Mouse (Mus musculus) thymus, postnatal 4 days (tissue): Measurements from ENCODE around the gene Strip1.

ENCODE experiments used
- DNase-seq: peaks from one replicate; pipeline ENCODE4 v3.0.0; 2021

Strip1 gene

GRCm38 (mm10) chr3:107626751-107627150 lies 4.7 kb downstream of the Strip1 start:
- no peak for DNase-seq

GRCm38 (mm10) chr3:107625536-107625935 lies 6.0 kb downstream of the Strip1 start:
- no peak for DNase-seq

DNA sequence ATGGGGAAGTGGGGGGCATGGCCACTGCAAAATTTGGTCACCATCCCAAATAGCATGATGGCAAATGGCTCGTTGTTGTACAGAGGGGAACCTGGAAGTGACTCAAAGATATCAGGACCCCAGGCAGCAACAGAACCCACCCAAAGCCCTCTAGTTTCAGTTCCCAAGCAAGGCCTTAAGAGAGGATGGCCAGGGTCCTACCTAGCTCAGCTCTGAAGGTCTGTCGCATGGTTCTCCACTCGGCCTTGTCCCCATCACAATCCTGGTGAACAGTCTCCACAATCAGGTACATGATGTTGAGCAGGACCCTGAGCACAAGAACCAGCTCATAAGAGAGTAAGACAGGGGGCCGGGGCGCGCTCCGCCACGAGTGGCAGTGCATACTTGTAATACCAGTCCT lies 7.1 kb downstream of the Strip1 start:
- no peak for DNase-seq

DNA sequence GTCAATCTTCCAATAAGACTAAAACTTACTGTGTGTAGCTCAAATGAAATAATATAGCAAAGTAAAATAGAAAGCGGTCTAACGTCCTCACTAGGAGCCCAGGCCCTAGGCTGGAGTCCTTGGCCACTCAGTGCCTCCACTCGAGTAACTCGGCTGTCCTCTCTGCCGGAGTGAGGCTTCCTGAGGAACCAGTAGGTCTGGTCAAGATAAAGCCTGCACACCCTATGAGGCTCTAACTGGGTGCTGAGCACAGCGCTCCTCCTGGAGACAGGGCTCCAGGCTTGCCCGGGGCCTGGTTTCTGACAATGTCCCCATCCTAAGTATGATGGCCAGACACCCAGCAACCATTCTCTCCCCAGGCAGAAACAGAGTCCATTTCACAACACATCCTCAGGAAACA lies 9.0 kb downstream of the Strip1 start:
- no peak for DNase-seq

GRCm38 (mm10) chr3:107621286-107622075 lies 10.0 kb downstream of the Strip1 start:
- DNase-seq, result no peak

DNA sequence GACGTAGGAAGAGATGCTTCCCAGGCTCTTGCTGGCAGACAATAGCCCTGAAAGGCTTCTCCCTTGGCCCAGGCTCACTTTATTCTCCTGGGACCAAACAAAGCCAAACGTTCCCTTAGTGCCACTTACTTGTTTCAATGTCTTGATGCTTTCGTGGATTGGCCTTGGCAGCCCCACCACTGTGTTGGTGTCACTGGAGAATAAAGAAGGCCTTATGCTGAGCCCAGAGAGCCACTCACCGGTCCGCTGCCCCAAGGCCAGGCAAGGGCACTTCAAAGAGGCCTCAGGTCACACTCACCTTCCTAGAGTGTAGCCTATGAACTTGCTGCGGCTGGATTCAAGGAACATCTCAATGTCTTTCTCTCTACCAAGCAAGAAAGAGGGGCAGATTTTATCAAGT lies 11.6 kb downstream of the Strip1 start:
- no peak for DNase-seq

DNA sequence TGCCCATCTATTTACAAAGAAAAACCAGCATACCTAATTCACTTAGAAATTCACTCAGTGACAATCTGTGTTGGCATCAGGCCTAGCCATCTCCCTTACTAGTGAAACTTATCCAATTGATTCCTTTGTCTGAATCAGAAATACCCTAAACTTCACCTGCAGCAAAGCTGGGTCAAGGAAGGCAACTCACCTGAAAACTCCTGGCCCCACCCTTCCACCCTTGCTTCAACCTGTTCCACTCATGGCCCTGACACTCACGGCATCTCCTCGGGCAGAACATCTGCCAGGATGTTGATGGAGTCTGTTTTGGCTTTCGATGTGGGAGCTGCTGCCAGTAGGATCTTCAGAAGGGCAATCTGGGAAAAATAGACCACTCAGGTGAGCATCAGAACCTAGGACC lies 13.7 kb downstream of the Strip1 start:
- DNase-seq, result no peak

DNA sequence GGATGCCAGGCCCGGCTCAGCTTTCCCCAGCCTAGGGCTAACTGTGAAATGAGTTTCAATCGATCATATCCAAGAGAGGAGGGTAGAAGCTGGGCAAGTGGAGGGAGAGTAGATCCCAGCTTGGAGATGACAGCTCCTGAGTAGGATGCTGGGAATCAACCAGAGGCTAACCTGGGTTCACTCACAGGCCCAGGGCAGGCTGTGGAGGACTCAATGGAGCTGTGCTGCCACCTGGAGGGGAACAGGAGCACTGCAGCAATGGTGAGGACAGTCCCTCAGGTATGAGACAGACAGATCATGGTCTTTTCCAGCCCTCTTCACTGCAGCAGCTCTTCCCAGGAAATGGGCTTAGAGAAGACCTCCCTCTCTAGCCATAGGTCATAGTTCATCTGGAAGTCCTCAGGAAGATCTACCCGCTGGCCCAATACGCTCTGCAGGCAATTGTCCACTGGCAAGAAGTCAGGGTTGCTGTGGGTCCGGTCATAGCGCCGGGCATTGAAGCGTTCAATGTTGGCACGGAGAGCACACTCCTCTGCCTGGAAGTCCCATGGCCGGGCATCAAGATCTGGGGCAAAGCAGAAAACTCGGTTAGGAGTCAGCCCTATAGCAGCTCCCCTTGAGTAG lies 18.5 kb downstream of the Strip1 start:
- peak; percentile 84 for DNase-seq

- no peak for DNase-seq
Observed at GRCm38 (mm10) chr3:107611394-107611793, 20.1 kb downstream of the Strip1 start.

DNA sequence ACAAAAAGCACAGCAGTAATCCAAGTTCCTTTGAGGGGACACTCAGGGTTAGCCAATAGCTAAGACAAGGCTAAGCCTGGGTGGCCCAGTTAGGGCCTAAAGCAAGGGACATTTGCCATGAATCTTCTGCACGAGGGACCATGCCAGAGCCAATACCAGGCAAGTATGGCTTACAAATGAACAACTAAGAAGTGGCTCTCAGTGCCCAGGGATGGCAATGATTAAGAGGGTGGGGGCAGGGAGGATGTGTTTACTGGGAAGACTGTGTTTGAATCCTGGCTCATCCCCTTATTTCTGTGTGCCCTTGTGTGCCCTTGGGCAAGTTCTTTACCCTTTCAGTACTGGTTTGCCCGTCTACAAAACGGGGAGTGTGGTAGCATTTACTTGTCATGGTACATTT lies 22.1 kb downstream of the Strip1 start:
- DNase-seq, result no peak

DNA sequence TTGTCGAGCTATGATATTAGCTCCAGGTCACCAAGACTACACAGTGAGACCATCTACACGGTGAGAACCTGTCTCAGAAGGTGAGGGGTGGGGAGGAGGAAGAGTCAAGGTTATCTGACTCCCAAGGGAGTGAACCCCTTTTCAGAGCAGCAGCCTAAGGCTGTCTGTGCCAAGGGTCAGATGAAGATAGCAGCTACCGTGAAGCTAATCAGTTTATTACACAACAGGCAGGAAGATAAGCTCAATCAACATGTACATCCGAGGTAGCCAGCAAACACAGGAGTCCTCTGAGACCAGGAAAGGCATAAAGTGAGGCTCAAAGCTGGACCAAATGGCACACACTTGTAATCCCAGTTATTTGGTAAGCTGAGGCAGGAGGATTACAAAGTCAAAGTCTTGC lies 22.7 kb downstream of the Strip1 start:
- no peak for DNase-seq

DNA sequence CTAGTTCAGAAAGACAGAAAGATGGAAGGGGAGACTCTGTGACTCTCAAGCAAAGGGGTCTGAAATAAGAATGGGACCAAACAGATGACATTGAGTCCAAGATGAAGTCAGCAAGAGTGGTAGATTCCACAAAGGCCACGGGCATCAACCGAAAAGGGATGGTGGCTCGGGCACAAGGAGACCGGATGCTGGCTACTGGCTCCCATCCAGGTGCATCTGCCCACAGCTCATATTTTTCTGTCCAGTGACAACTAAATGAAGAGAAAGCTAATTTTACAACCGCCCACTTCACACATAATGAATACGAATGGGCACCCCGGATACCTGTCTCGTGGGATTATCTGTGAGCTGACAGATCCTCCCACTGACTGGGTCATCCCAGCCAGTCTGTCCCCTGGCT lies 24.3 kb downstream of the Strip1 start:
- DNase-seq, result no peak

DNA sequence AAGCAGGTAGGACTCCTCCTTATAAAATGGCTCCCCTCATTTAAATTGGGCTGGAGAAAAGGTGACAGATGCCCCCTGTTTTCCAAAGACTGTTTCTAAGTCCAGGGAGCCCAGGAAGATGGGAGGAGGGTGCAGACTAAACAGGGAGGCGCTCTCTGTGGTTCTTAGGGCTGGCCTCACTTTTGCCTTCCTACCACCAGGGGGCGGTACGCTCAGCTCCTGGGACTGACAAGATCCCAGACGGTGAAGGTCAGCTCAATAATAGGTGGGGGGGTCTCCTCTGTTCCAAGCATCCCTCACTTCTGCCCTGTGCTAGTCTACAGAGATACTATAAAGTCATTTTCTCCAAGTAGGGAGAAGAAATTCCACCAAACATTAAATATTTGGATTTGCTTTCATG lies 26.2 kb downstream of the Strip1 start:
- peak; percentile 77 for DNase-seq

DNA sequence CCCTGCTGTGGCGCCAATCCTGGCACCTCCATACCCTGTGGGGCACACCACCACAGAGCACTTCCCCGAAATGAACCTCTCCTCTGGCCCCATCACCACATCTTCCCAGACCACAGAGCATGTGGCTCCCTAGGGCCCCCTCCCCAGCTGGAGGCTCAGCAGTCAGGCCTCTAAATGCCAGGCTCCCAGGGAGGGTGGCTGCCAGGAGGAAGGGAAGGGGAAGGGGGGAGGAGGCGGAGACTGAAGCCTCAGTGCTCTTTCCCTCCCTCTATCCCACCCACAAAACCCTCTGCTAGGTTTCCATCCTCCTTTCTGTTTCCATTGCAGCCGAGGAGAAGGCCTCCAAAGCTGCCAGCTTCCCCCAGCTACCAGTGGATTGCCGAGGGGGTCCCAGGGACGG lies 31.4 kb downstream of the Strip1 start:
- DNase-seq, result no peak

GRCm38 (mm10) chr3:107597586-107598389 lies 33.7 kb downstream of the Strip1 start:
- DNase-seq, result no peak

DNA sequence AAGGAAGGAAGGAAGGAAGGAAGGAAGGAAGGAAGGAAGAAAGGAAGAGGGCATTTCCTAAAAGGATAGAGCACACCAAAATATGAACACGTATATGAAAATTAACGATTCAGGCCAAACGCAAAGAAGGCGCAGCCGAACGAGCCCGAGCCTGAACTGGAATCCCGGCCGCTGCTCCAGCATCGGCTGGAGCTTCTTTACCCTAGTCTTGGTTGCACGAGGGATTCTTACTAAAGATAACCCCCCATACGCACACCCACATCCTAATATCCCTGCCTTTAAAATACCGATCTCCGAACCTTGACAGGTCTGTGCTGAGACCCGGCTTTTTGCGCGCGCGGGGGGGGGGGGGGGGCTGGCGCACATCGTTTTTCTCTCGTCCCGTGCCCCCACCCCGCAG lies 34.4 kb downstream of the Strip1 start:
- no peak for DNase-seq

DNA sequence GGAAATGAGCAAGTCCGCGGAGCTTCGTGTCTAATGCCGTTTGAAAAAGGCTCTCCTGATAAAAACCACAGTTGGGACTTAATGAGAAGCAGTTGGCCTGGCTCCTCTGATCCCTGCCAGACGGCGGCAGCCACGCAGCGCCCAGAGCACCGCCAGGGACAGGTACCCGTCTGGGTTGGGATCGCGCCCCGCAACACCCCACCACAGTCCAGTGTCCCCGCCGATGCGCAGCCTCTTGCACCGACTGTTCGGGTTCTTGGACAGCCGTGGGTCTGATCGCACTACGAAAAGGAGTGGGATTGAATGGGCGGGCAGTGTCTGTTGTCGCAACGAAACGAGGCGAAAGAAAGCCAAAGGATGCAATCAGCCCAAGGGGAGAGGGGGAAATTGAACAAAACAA lies 34.9 kb downstream of the Strip1 start:
- no peak for DNase-seq

GRCm38 (mm10) chr3:107595938-107596461 lies 35.5 kb downstream of the Strip1 start:
- DNase-seq, result no peak

GRCm38 (mm10) chr3:107595264-107595937 lies 36.1 kb downstream of the Strip1 start:
- DNase-seq, result peak; percentile 27

DNA sequence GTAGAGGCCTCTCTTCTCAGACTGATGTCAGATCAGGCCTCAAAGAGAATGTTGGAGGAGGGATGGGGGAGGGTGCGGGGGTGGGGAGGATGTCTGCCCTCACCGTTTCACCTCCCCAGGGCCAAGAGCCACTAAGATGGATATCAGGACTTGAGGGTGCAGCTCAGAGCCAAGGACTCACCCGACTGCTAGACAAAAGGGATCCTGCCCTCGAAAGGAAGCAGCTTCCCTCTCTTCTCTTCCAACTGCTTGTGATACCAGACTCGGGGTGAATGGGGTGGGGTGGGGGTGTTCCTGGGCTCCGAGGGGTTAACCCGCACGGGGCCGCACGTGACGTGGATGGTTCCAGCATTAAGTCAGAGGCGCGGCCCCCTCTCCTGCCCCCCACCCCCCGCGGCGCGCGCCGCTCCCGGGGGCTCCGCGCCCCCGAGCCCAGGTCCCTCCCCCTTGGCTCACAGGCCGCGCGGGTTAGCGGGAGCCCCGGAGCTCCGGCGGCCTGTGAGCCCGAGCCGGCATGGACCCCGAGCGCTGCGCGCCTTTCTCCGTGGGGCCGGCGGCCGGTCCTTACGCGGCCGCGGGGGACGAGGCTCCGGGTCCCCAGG lies 36.7 kb downstream of the Strip1 start, which contains the start of gene Alx3:
Alx3 (plus strand) TSS at position 370 of the 602 bp plus-strand sequence.
- no peak for DNase-seq

DNA sequence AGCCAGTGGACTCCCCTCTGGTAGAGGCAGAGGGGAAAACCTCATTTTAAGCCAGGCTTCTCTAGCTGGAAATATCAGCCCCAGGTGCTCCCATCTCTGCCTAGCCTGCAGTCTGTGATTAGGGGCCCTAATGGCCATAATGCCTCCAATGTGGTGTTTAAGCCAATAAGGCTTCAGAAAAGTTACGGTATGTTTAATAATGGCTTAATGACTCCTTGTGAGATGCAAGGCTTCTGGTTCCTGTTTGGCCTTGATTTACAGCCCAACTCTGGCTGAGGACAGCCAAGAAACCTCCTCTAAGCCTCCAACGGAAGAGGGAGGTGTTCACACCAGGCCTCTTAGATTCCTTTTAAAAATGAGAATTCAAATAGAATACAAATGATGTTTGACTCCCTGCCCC lies 37.9 kb downstream of the Strip1 start:
- no peak for DNase-seq

DNA sequence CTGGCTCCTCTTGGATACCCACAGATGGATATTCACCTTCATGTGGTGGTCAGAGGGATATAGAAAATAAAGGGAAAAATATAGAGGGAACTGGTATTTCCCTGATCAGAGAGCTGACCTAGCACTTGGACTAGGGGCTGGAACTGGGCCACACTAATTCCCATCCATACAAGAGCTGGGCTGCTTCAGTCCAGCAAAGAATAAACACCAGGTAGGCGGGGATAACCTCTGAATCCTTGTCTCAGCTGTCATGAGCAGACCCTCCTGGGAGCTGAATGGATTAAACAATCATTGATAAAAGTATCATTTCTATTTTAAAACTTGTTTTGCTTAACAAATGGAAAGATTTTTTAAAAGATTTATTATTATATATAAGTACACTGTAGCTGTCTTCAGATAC lies 39.9 kb downstream of the Strip1 start:
- no peak for DNase-seq

GRCm38 (mm10) chr3:107586504-107586903 lies 45.0 kb downstream of the Strip1 start:
- no peak for DNase-seq
